Mouse (Mus musculus) kidney, postnatal 14 days (tissue): ENCODE results near the gene Mef2b.

ENCODE experiments used
- DNase-seq: peaks from one replicate; pipeline ENCODE4 v3.0.0; 2022; ENCODE audit warnings: mixed read lengths

The Mef2b gene

GRCm38 (mm10) chr8:70134931-70135330, 4.6 kb upstream of the Mef2b start:
- no peak for DNase-seq

GRCm38 (mm10) chr8:70136591-70136990, 2.9 kb upstream of the Mef2b start:
- DNase-seq, result no peak

- no peak for DNase-seq
These were observed 1.6 kb upstream of the Mef2b start for GRCm38 (mm10) chr8:70137890-70138289.

GRCm38 (mm10) chr8:70139981-70140380, 470 bp downstream of the Mef2b start:
- no peak for DNase-seq

- DNase-seq, result no peak
These were observed 8.4 kb downstream of the Mef2b start for GRCm38 (mm10) chr8:70147678-70148607.

GRCm38 (mm10) chr8:70150158-70150557, 10.6 kb downstream of the Mef2b start:
- DNase-seq, result no peak

GRCm38 (mm10) chr8:70152537-70153257, 13.2 kb downstream of the Mef2b start:
- peak; percentile 87 for DNase-seq

- no peak for DNase-seq
These were observed 17.8 kb downstream of the Mef2b start for GRCm38 (mm10) chr8:70157240-70157800.

GRCm38 (mm10) chr8:70158069-70158853, 18.8 kb downstream of the Mef2b start:
- DNase-seq, result peak; percentile 85

- no peak for DNase-seq
These were observed 19.7 kb downstream of the Mef2b start for GRCm38 (mm10) chr8:70159211-70159610.

- no peak for DNase-seq
These were observed 20.5 kb downstream of the Mef2b start for GRCm38 (mm10) chr8:70160015-70160414.

GRCm38 (mm10) chr8:70163316-70163715, 23.8 kb downstream of the Mef2b start:
- no peak for DNase-seq

GRCm38 (mm10) chr8:70166504-70167110, 27.1 kb downstream of the Mef2b start:
- peak; percentile 63 for DNase-seq

- DNase-seq, result no peak
These were observed 30.6 kb downstream of the Mef2b start for GRCm38 (mm10) chr8:70170116-70170515.

- DNase-seq, result peak; percentile 67
These were observed 31.2 kb downstream of the Mef2b start for GRCm38 (mm10) chr8:70170748-70171147.

GRCm38 (mm10) chr8:70171240-70171639, 31.7 kb downstream of the Mef2b start:
- DNase-seq, result no peak

GRCm38 (mm10) chr8:70172043-70172681, 32.7 kb downstream of the Mef2b start, which contains the start of gene Tmem161a:
TSS of gene Tmem161a (plus strand) at chr8:70172356.
- DNase-seq, result peak; percentile 95

- DNase-seq, result no peak
These were observed 33.8 kb downstream of the Mef2b start for GRCm38 (mm10) chr8:70173320-70173719.

- DNase-seq, result no peak
These were observed 34.6 kb downstream of the Mef2b start for GRCm38 (mm10) chr8:70174079-70174478.

- no peak for DNase-seq
These were observed 38.7 kb downstream of the Mef2b start for GRCm38 (mm10) chr8:70178231-70178630.

GRCm38 (mm10) chr8:70179082-70179481, 39.6 kb downstream of the Mef2b start:
- DNase-seq, result no peak
